In genomic region chrX:163996754-163997153, GRCm38 (mm10) we compare ENCODE assay signal across 21 mouse cellular contexts.
"Had no signal": no experiment of that assay in that cellular context is flagged by ENCODE, and none has a peak within 500 bp of the region (broad histone marks: within the 10 kb centered on the region; RNA-seq: fewer than 3 reads in every experiment).

No protein-coding gene starts in this region.

- H3K27me3 ChIP-seq: liver, embryonic 12.5 days; neural tube, embryonic 15.5 days had no signal

- DNase-seq: lung, adult 18-20 months; lung, embryonic 14.5 days; lung, postnatal 10 days; lung, postnatal 4 days; midbrain, embryonic 14.5 days; retina, postnatal 1 day; right cerebral cortex, adult 18-20 months; right cerebral cortex, postnatal 25 days; right cerebral cortex, postnatal 4 days; spleen, adult 18-20 months; thymus, adult 18-20 months; thymus, postnatal 14 days; thymus, postnatal 4 days had no signal

- H3K4me1 ChIP-seq: liver, embryonic 12.5 days; midbrain, embryonic 10.5 days; midbrain, embryonic 12.5 days; neural tube, embryonic 13.5 days; neural tube, embryonic 15.5 days had no signal

- H3K4me3 ChIP-seq: liver, embryonic 12.5 days; midbrain, embryonic 10.5 days; midbrain, embryonic 12.5 days; myocyte; neural tube, embryonic 13.5 days; neural tube, embryonic 15.5 days had no signal

- H3K9me3 ChIP-seq: liver, embryonic 12.5 days; midbrain, embryonic 10.5 days; midbrain, embryonic 12.5 days; neural tube, embryonic 13.5 days; neural tube, embryonic 15.5 days had no signal

- ATAC-seq: liver, embryonic 12.5 days; midbrain, embryonic 16.5 days had no signal

- H3K4me2 ChIP-seq: liver, embryonic 12.5 days; lung, embryonic 14.5 days; midbrain, embryonic 12.5 days; neural tube, embryonic 13.5 days; neural tube, embryonic 15.5 days had no signal

- H3K9ac ChIP-seq: liver, embryonic 12.5 days; liver, embryonic 14.5 days; lung, embryonic 14.5 days; midbrain, embryonic 12.5 days; neural tube, embryonic 13.5 days; neural tube, embryonic 15.5 days had no signal

- H3K27ac ChIP-seq: liver, embryonic 12.5 days; liver, embryonic 14.5 days; midbrain, embryonic 10.5 days; midbrain, embryonic 12.5 days; neural tube, embryonic 13.5 days; neural tube, embryonic 15.5 days had no signal

- H3K36me3 ChIP-seq: liver, embryonic 12.5 days; midbrain, embryonic 10.5 days; midbrain, embryonic 12.5 days; neural tube, embryonic 13.5 days; neural tube, embryonic 15.5 days had no signal
